Comparison of ENCODE assay signal across 25 mouse cellular contexts in the genomic region with DNA sequence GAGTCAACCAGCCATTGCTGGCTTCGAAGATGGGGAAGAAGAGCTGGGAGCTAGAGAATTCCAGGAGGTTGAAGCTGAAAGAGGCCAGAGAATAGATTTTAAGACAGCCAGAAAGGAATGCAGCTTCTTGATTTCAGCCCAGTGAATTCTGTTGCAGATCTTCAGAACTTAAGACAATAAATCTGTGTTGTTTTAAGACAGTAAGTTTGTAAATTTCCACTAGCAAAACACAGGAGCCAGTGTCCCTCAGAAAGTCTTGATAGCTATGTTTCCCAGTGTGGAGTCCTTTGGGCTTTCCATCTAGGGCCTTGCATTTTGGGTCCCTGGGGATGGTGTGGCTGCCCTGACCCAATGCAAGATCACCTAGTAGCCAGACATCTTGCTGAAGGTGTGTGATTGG. TPM values are rescaled to one million over a fixed set of nuclear protein-coding genes. Genes with fewer than 3 reads are reported as not detected.
DNase-seq lines count a peak whose midpoint lies in the region; ATAC-seq and TF ChIP-seq lines count a peak whose summit lies in the region.
"Had no signal": no experiment of that assay in that cellular context is flagged by ENCODE, and none has a peak within 500 bp of the region (broad histone marks: within the 10 kb centered on the region; RNA-seq: fewer than 3 reads in every experiment).

No protein-coding gene starts in this region.

- no peak overlapping the region for H3K9ac ChIP-seq in midbrain, embryonic 11.5 days (ENCODE audit: low read length)
- no peak overlapping the region for H3K9ac ChIP-seq in midbrain, embryonic 16.5 days (ENCODE audit: low read depth, low read length)
- H3K9ac ChIP-seq: embryonic facial prominence, embryonic 13.5 days; forebrain, embryonic 13.5 days; forebrain, postnatal 0 days; heart, embryonic 13.5 days; hindbrain, embryonic 15.5 days had no signal

- H3K9me3 ChIP-seq in midbrain, embryonic 11.5 days (ENCODE audit: control insufficient read depth, low read length), result no peaks in the 10 kb centered on the region
- H3K9me3 ChIP-seq in midbrain, embryonic 16.5 days (replicated peaks; ENCODE audit: control insufficient read depth, low read length, poor library complexity, severe bottlenecking), result no peaks in the 10 kb centered on the region
- H3K9me3 ChIP-seq: embryonic facial prominence, embryonic 13.5 days; forebrain, embryonic 13.5 days; heart, embryonic 13.5 days; hindbrain, embryonic 15.5 days had no signal

- 0 out of 2 replicates have a peak overlapping the region, but pooled peaks have one; percentile 43 for H3K27ac ChIP-seq in gastrocnemius, adult 2 months
- H3K27ac ChIP-seq in midbrain, embryonic 11.5 days (ENCODE audit: low read depth, low read length), result no peak overlapping the region
- no peak overlapping the region for H3K27ac ChIP-seq in midbrain, embryonic 16.5 days (ENCODE audit: low read length)
- H3K27ac ChIP-seq: forebrain, embryonic 13.5 days; heart, embryonic 13.5 days; hindbrain, embryonic 15.5 days had no signal

- H3K27me3 ChIP-seq in midbrain, embryonic 11.5 days (ENCODE audit: control insufficient read depth, insufficient read depth, low read length), result no peaks in the 10 kb centered on the region; the same call in 1 of the 2 replicates
- H3K27me3 ChIP-seq in midbrain, embryonic 16.5 days (ENCODE audit: control insufficient read depth, insufficient read depth, low read depth, low read length), result no peaks in the 10 kb centered on the region
- H3K27me3 ChIP-seq: CH12.LX; embryonic facial prominence, embryonic 13.5 days; forebrain, embryonic 13.5 days; heart, embryonic 13.5 days; hindbrain, embryonic 15.5 days; Patski had no signal

- H3K4me2 ChIP-seq in midbrain, embryonic 11.5 days, result no peak overlapping the region
- H3K4me2 ChIP-seq in midbrain, embryonic 16.5 days (ENCODE audit: low read length), result no peak overlapping the region
- H3K4me2 ChIP-seq: embryonic facial prominence, embryonic 13.5 days; forebrain, embryonic 13.5 days; heart, embryonic 13.5 days; hindbrain, embryonic 15.5 days had no signal

- peaks cover 24% of the 10 kb centered on the region for H3K4me1 ChIP-seq in midbrain, embryonic 11.5 days (ENCODE audit: control insufficient read depth, insufficient read depth, low read length)
- peaks cover 22% of the 10 kb centered on the region for H3K4me1 ChIP-seq in midbrain, embryonic 16.5 days (ENCODE audit: control insufficient read depth, insufficient read depth, low read length)

- no peak overlapping the region for H3K4me3 ChIP-seq in gastrocnemius, adult 2 months
- H3K4me3 ChIP-seq in midbrain, embryonic 11.5 days (ENCODE audit: low read depth, low read length), result no peak overlapping the region
- H3K4me3 ChIP-seq in midbrain, embryonic 16.5 days (ENCODE audit: low read depth, low read length), result no peak overlapping the region
- H3K4me3 ChIP-seq: embryonic facial prominence, embryonic 13.5 days; forebrain, embryonic 13.5 days; heart, embryonic 13.5 days; hindbrain, embryonic 15.5 days had no signal

- ATAC-seq in midbrain, embryonic 11.5 days (ENCODE audit: low FRiP score), result no peak
- no peak for ATAC-seq in midbrain, embryonic 16.5 days
- ATAC-seq: activated CD4-positive, CD25-positive, alpha-beta regulatory T cell, adult 4 months; forebrain, embryonic 13.5 days; forebrain, postnatal 0 days; Patski had no signal

- no peak for TF ChIP-seq CTCF in gastrocnemius, adult 2 months (IDR thresholded peaks at IDR 0.05)

- no peaks in the 10 kb centered on the region for H3K36me3 ChIP-seq in midbrain, embryonic 11.5 days (ENCODE audit: control insufficient read depth, insufficient read depth, low read length)
- no peaks in the 10 kb centered on the region for H3K36me3 ChIP-seq in midbrain, embryonic 16.5 days (ENCODE audit: control insufficient read depth, insufficient read depth, low read length)
- H3K36me3 ChIP-seq: embryonic facial prominence, embryonic 13.5 days; heart, embryonic 13.5 days; hindbrain, embryonic 15.5 days had no signal

- intact Hi-C loops in gastrocnemius, adult 2 months (cut with DNase I), result no loop called here
- intact Hi-C loops in gastrocnemius, postnatal 36 days (cut with DNase I), result no loop called here

- DNase-seq in gastrocnemius, adult 2 months, result no peak
- no peak for DNase-seq in gastrocnemius, postnatal 36 days
- peak; percentile 32 for DNase-seq in kidney, postnatal 10 days
- DNase-seq in kidney, adult 9 months, result no peak
- peak; percentile 60 for DNase-seq in midbrain, embryonic 11.5 days (ENCODE audit: low spot score, missing footprints)
- DNase-seq: adrenal gland, adult 2 months; adrenal gland, postnatal 36 days; cerebellum, adult 11 months; cerebellum, adult 8-10 months; cerebellum, postnatal 14 days; embryo, embryonic 11 days; forebrain, postnatal 0 days; gastrocnemius, postnatal 25 days; heart, adult 11 months; heart, postnatal 36 days had no signal

- WGBS in midbrain, embryonic 11.5 days, result 86% methylated on average over 1 of the region's 1 CpGs
- 84% methylated on average over 1 of the region's 1 CpGs for WGBS in midbrain, embryonic 16.5 days

RNA-seq across cellular contexts. Expression of gene Adamts12, which starts 1.7 kb away (rescaled TPM):
- total RNA-seq in gastrocnemius, adult 2 months (2021), result 1 to 10 TPM; 2.7 to 2.8 TPM
- 1 to 10 TPM; 4.8 to 6.4 TPM for total RNA-seq in gastrocnemius, postnatal 36 days (2021)
- polyA plus RNA-seq in midbrain, embryonic 11.5 days (2014; fragmentation: Nextera tagmentation; extraction: Ambion mirVana), result 2.3 and 2.9 TPM in 2 replicates
- polyA plus RNA-seq in midbrain, embryonic 16.5 days (2015; fragmentation: Nextera tagmentation; extraction: Ambion mirVana), result 1.1 and 1.5 TPM in 2 replicates

RNA-seq across cellular contexts. Expression of gene Rxfp3, which starts 25.1 kb away (rescaled TPM):
- total RNA-seq in gastrocnemius, adult 2 months (2021), result not detected
- total RNA-seq in gastrocnemius, postnatal 36 days (2021), result not detected
- 1.0 and 1.4 TPM in 2 replicates for polyA plus RNA-seq in midbrain, embryonic 11.5 days (2014; fragmentation: Nextera tagmentation; extraction: Ambion mirVana)
- polyA plus RNA-seq in midbrain, embryonic 16.5 days (2015; fragmentation: Nextera tagmentation; extraction: Ambion mirVana), result 2.6 and 3.5 TPM in 2 replicates
- total RNA-seq: adrenal gland, adult 2 months; adrenal gland, postnatal 36 days; CH12.LX; common myeloid progenitor, adult 5-6 weeks; gastrocnemius, adult 18-20 months; gastrocnemius, postnatal 25 days had no signal
- polyA plus RNA-seq: activated CD4-positive, CD25-positive, alpha-beta regulatory T cell, adult 4 months; adrenal gland, adult 2 months; Patski had no signal

Comparison
In these comparisons a context has a peak if more than half of its experiments do, and no peak if none do; other contexts are left out.
1. DNase-seq: peak in kidney, postnatal 10 days (single experiment) and midbrain, embryonic 11.5 days (single experiment); none in gastrocnemius, adult 2 months (single experiment), gastrocnemius, postnatal 36 days (0 of 2) and kidney, adult 9 months (single experiment).